Mouse (Mus musculus): ENCODE data around the gene Pisd. TPM values are rescaled to one million over a fixed set of nuclear protein-coding genes. Genes with fewer than 3 reads are reported as not detected.
A peak's percentile ranks its signal among the peaks of the same experiment; 100 is the strongest.
"Not testable (repeated sequence)": the region's sequence is repeated elsewhere in the genome, so short reads cannot be mapped to it uniquely, and the experiment has no call there.

Gene Pisd
- polyA plus RNA-seq, 1 experiment from 2014 or later: 93.8 TPM

- Histone ChIP-seq H3K36me3 (ENCODE audit: control insufficient read depth, insufficient read depth, low read length) (0 out of 2 replicates have a peak, but pooled peaks cover 3% of the 10 kb centered on the region), H3K4me1 (replicated peaks; ENCODE audit: control insufficient read depth, insufficient read depth, low read length) (peaks cover 8% of the 10 kb centered on the region; the same call in 1 of the 2 replicates), H3K27ac (ENCODE audit: low read depth) (no peak overlapping the region), H3K9me3 (ENCODE audit: control insufficient read depth, low read length) (no peaks in the 10 kb centered on the region), H3K27me3 (replicated peaks; ENCODE audit: control insufficient read depth, insufficient read depth, low read length) (no peaks in the 10 kb centered on the region), H3K9ac (ENCODE audit: low read length) (no peak overlapping the region), H3K4me3 (ENCODE audit: low read depth, low read length) (no peak overlapping the region), H3K4me2 (ENCODE audit: low read length) (no peak overlapping the region)
- 92% methylated on average over 5 of the region's 5 CpGs for WGBS
- DNase-seq (ENCODE audit: low spot score): no peak
- no peak for ATAC-seq (replicated peaks; ENCODE audit: low FRiP score, low TSS enrichment, low read depth)
Measured at GRCm38 (mm10) chr5:32781596-32781995, 3.9 kb downstream of the Pisd start.

GRCm38 (mm10) chr5:32778168-32778567 lies 7.3 kb downstream of the Pisd start:
- Histone ChIP-seq H3K4me3 (ENCODE audit: low read depth, low read length) (no peak overlapping the region), H3K36me3 (ENCODE audit: control insufficient read depth, insufficient read depth, low read length) (peaks cover 13% of the 10 kb centered on the region), H3K4me1 (replicated peaks; ENCODE audit: control insufficient read depth, insufficient read depth, low read length) (no peaks in the 10 kb centered on the region), H3K27me3 (replicated peaks; ENCODE audit: control insufficient read depth, insufficient read depth, low read length) (no peaks in the 10 kb centered on the region), H3K9ac (ENCODE audit: low read length) (no peak overlapping the region), H3K27ac (ENCODE audit: low read depth) (no peak overlapping the region), H3K4me2 (ENCODE audit: low read length) (no peak overlapping the region), H3K9me3 (ENCODE audit: control insufficient read depth, low read length) (no peaks in the 10 kb centered on the region)
- ATAC-seq (replicated peaks; ENCODE audit: low FRiP score, low TSS enrichment, low read depth) (no peak), DNase-seq (ENCODE audit: low spot score) (no peak)
- WGBS: 84% methylated on average over 3 of the region's 3 CpGs

GRCm38 (mm10) chr5:32772361-32772760 lies 13.1 kb downstream of the Pisd start:
- H3K4me3 ChIP-seq (ENCODE audit: low read depth, low read length): no peak overlapping the region
- H3K36me3 ChIP-seq (ENCODE audit: control insufficient read depth, insufficient read depth, low read length): peaks cover 20% of the 10 kb centered on the region
- H3K9me3 ChIP-seq (ENCODE audit: control insufficient read depth, low read length): no peaks in the 10 kb centered on the region
- no peaks in the 10 kb centered on the region for H3K27me3 ChIP-seq (replicated peaks; ENCODE audit: control insufficient read depth, insufficient read depth, low read length)
- no peaks in the 10 kb centered on the region for H3K4me1 ChIP-seq (replicated peaks; ENCODE audit: control insufficient read depth, insufficient read depth, low read length)
- WGBS: 82% methylated on average over 2 of the region's 2 CpGs
- ATAC-seq (replicated peaks; ENCODE audit: low FRiP score, low TSS enrichment, low read depth) (no peak), DNase-seq (ENCODE audit: low spot score) (no peak)
- H3K9ac ChIP-seq (ENCODE audit: low read length): no peak overlapping the region
- H3K4me2 ChIP-seq (ENCODE audit: low read length): no peak overlapping the region
- no peak overlapping the region for H3K27ac ChIP-seq (ENCODE audit: low read depth)

GRCm38 (mm10) chr5:32767636-32768373 lies 17.6 kb downstream of the Pisd start:
- WGBS: 91% methylated on average over 4 of the region's 4 CpGs
- Histone ChIP-seq H3K36me3 (ENCODE audit: control insufficient read depth, insufficient read depth, low read length) (peaks cover 27% of the 10 kb centered on the region), H3K4me1 (replicated peaks; ENCODE audit: control insufficient read depth, insufficient read depth, low read length) (no peaks in the 10 kb centered on the region), H3K27ac (ENCODE audit: low read depth) (no peak overlapping the region), H3K9me3 (ENCODE audit: control insufficient read depth, low read length) (no peaks in the 10 kb centered on the region), H3K4me3 (ENCODE audit: low read depth, low read length) (no peak overlapping the region), H3K4me2 (ENCODE audit: low read length) (no peak overlapping the region), H3K9ac (ENCODE audit: low read length) (no peak overlapping the region), H3K27me3 (replicated peaks; ENCODE audit: control insufficient read depth, insufficient read depth, low read length) (no peaks in the 10 kb centered on the region)
- DNase-seq (ENCODE audit: low spot score) (no peak), ATAC-seq (replicated peaks; ENCODE audit: low FRiP score, low TSS enrichment, low read depth) (no peak)

GRCm38 (mm10) chr5:32767004-32767403 lies 18.4 kb downstream of the Pisd start:
- no peaks in the 10 kb centered on the region for H3K4me1 ChIP-seq (replicated peaks; ENCODE audit: control insufficient read depth, insufficient read depth, low read length)
- no peak overlapping the region for H3K9ac ChIP-seq (ENCODE audit: low read length)
- peaks cover 27% of the 10 kb centered on the region for H3K36me3 ChIP-seq (ENCODE audit: control insufficient read depth, insufficient read depth, low read length)
- no peaks in the 10 kb centered on the region for H3K9me3 ChIP-seq (ENCODE audit: control insufficient read depth, low read length)
- H3K27me3 ChIP-seq (replicated peaks; ENCODE audit: control insufficient read depth, insufficient read depth, low read length): no peaks in the 10 kb centered on the region
- H3K27ac ChIP-seq (ENCODE audit: low read depth): no peak overlapping the region
- H3K4me2 ChIP-seq (ENCODE audit: low read length): no peak overlapping the region
- DNase-seq (ENCODE audit: low spot score) (no peak), ATAC-seq (replicated peaks; ENCODE audit: low FRiP score, low TSS enrichment, low read depth) (no peak)
- no peak overlapping the region for H3K4me3 ChIP-seq (ENCODE audit: low read depth, low read length)
- WGBS: 53% methylated on average over 3 of the region's 3 CpGs

GRCm38 (mm10) chr5:32761566-32762140 lies 23.8 kb downstream of the Pisd start:
- ATAC-seq (replicated peaks; ENCODE audit: low FRiP score, low TSS enrichment, low read depth) (no peak), DNase-seq (ENCODE audit: low spot score) (no peak)
- Histone ChIP-seq H3K27ac (ENCODE audit: low read depth) (no peak overlapping the region), H3K9me3 (ENCODE audit: control insufficient read depth, low read length) (no peaks in the 10 kb centered on the region), H3K4me2 (ENCODE audit: low read length) (no peak overlapping the region), H3K36me3 (ENCODE audit: control insufficient read depth, insufficient read depth, low read length) (peaks cover 22% of the 10 kb centered on the region), H3K9ac (ENCODE audit: low read length) (no peak overlapping the region), H3K4me3 (ENCODE audit: low read depth, low read length) (no peak overlapping the region), H3K27me3 (replicated peaks; ENCODE audit: control insufficient read depth, insufficient read depth, low read length) (no peaks in the 10 kb centered on the region), H3K4me1 (replicated peaks; ENCODE audit: control insufficient read depth, insufficient read depth, low read length) (no peaks in the 10 kb centered on the region)
- 86% methylated on average over 5 of the region's 5 CpGs for WGBS

- Histone ChIP-seq H3K4me3 (ENCODE audit: low read depth, low read length) (no peak overlapping the region), H3K4me2 (ENCODE audit: low read length) (no peak overlapping the region), H3K36me3 (ENCODE audit: control insufficient read depth, insufficient read depth, low read length) (peaks cover 22% of the 10 kb centered on the region), H3K9me3 (ENCODE audit: control insufficient read depth, low read length) (no peaks in the 10 kb centered on the region), H3K27me3 (replicated peaks; ENCODE audit: control insufficient read depth, insufficient read depth, low read length) (no peaks in the 10 kb centered on the region), H3K27ac (ENCODE audit: low read depth) (no peak overlapping the region), H3K9ac (ENCODE audit: low read length) (no peak overlapping the region), H3K4me1 (replicated peaks; ENCODE audit: control insufficient read depth, insufficient read depth, low read length) (no peaks in the 10 kb centered on the region)
- no peak for DNase-seq (ENCODE audit: low spot score)
- WGBS: 63% methylated on average over 3 of the region's 3 CpGs
- 0 out of 2 replicates have a peak, but pooled peaks have one; percentile 43 for ATAC-seq (replicated peaks; ENCODE audit: low FRiP score, low TSS enrichment, low read depth)
Measured at GRCm38 (mm10) chr5:32760787-32761186, 24.7 kb downstream of the Pisd start.

GRCm38 (mm10) chr5:32760352-32760751 lies 25.1 kb downstream of the Pisd start:
- H3K4me3 ChIP-seq (ENCODE audit: low read depth, low read length); H3K9ac ChIP-seq (ENCODE audit: low read length); H3K27ac ChIP-seq (ENCODE audit: low read depth); ATAC-seq (replicated peaks; ENCODE audit: low FRiP score, low TSS enrichment, low read depth); DNase-seq (ENCODE audit: low spot score); H3K9me3 ChIP-seq (ENCODE audit: control insufficient read depth, low read length); H3K4me1 ChIP-seq (replicated peaks; ENCODE audit: control insufficient read depth, insufficient read depth, low read length); H3K27me3 ChIP-seq (replicated peaks; ENCODE audit: control insufficient read depth, insufficient read depth, low read length); H3K4me2 ChIP-seq (ENCODE audit: low read length): not testable (repeated sequence)
- WGBS: 93% methylated on average over 17 of the region's 18 CpGs
- H3K36me3 ChIP-seq (ENCODE audit: control insufficient read depth, insufficient read depth, low read length): peaks cover 22% of the 10 kb centered on the region

GRCm38 (mm10) chr5:32759662-32760061 lies 25.8 kb downstream of the Pisd start:
- H3K4me2 ChIP-seq (ENCODE audit: low read length): no peak overlapping the region
- no peaks in the 10 kb centered on the region for H3K27me3 ChIP-seq (replicated peaks; ENCODE audit: control insufficient read depth, insufficient read depth, low read length)
- H3K27ac ChIP-seq (ENCODE audit: low read depth): no peak overlapping the region
- WGBS: 82% methylated on average over 2 of the region's 2 CpGs
- H3K9ac ChIP-seq (ENCODE audit: low read length): no peak overlapping the region
- no peaks in the 10 kb centered on the region for H3K9me3 ChIP-seq (ENCODE audit: control insufficient read depth, low read length)
- ATAC-seq (replicated peaks; ENCODE audit: low FRiP score, low TSS enrichment, low read depth): no peak
- peaks cover 20% of the 10 kb centered on the region for H3K36me3 ChIP-seq (ENCODE audit: control insufficient read depth, insufficient read depth, low read length)
- no peak for DNase-seq (ENCODE audit: low spot score)
- H3K4me1 ChIP-seq (replicated peaks; ENCODE audit: control insufficient read depth, insufficient read depth, low read length): no peaks in the 10 kb centered on the region
- no peak overlapping the region for H3K4me3 ChIP-seq (ENCODE audit: low read depth, low read length)

All from intestine, embryonic 14.5 days (tissue).